Mouse (Mus musculus) left cerebral cortex, postnatal 4 days (tissue): ENCODE data around the gene Erp27. TPM values are rescaled to one million over a fixed set of nuclear protein-coding genes. Genes with fewer than 3 reads are reported as not detected.
"Not testable (repeated sequence)": the region's sequence is repeated elsewhere in the genome, so short reads cannot be mapped to it uniquely, and the experiment has no call there.

Experiments
- DNase-seq: peaks from one replicate; pipeline ENCODE4 v3.0.0-alpha.2; 2022
- intact Hi-C: fragments of 180-260 bp; cut with DNase I; formaldehyde crosslinking; loops from one replicate; pipeline ENCODE4 v1.15.1; 2025
- total RNA-seq, 2 experiments: library from RNA; stranded (reverse); gene quantifications; 2 replicates each; pipeline ENCODE4 v1.2.3; 2021

The Erp27 gene
- total RNA-seq, 2 experiments from 2014 or later: 0.56 to 0.64 TPM

DNA sequence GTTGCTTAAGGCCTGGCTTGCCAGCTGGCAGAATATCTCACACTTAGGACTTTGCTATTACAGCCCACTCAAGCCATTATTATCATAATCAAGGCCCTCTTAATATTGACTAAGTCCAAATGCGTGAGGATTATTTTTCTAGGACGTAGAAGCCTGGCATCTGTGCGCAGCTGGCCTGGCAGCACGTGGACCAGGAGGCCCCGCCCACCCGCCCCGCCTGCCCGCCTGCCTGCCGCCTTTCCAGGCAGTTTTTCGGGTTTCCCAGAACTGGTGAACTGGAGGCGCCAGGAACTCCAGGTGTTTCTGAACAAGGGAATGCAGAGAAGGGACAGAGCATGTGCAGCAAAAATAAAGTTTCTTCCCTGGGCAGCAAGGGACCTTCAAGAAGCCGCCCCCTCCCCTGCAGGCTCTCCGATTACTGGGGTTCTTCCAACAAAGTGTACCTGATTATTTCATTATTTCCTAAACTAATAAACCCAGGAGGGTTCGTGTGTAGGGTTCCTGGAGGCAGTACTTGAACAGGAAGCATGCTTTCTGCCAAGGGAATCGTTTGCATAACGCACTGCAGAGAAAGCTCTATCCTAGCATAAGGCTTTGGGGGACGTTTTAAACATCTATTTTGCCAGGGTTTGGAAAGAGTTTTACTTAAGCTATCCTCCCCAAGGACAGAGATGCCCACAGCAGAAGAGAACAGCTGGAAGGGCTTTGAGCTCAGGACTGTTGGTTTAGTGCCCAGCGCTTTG is 8.4 kb downstream of the Erp27 start:
- intact Hi-C loops: no loop called here
- DNase-seq: no peak

GRCm38 (mm10) chr6:136912751-136913265 is 9.2 kb downstream of the Erp27 start:
- no peak for DNase-seq
- intact Hi-C loops: no loop called here

- DNase-seq: no peak
- intact Hi-C loops: no loop called here
Measured at GRCm38 (mm10) chr6:136910247-136910890, 11.6 kb downstream of the Erp27 start.

DNA sequence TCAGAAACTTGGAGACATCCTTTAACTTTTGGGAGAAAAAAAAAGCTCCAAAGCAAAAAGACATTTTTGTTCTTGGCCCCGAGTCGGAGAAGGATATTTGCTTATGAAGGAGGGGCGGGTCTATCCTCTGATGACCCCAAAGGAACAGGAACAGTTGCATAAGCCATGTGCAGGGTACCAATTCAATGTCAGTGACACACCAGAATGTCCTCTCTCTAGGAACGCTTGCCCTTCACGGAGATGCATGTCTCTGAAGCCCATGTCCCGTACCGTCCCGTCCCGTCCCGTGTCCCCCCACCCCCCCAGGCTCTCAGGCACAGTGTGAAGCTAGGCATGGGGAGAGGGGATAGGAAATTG is 15.1 kb downstream of the Erp27 start:
- intact Hi-C loops: no loop called here
- DNase-seq: no peak

GRCm38 (mm10) chr6:136906283-136906936 is 15.6 kb downstream of the Erp27 start:
- no peak for DNase-seq
- intact Hi-C loops: no loop called here

DNA sequence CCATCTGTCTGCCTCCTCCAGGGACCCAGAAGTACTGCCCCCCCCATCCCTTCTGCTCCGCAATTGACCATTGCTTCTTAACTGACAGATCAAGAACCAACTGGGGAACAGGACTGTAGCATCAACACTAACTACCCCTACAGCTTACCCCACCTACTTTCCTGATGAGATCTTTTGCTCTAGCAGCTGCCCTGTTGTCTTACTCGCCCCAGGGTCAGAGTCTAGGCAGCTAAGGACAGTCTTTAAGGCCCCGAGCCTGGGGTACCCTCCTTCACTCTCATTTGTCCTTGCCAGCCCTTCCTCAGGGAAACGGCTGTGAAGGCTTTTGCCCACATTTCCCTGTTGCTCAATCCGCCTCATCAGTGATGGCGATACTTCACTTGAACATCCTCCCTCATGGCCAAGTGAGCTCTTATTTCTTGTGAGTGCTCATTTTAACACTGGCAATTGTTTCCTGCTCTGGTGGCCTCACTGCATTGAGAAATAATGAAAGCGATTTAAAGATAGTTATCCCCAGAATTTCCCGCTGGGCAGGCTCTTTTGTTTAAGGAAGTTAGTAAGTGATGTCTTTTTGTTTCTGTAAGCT is 18.0 kb downstream of the Erp27 start:
- DNase-seq: no peak
- intact Hi-C loops: no loop called here

- no peak for DNase-seq
- intact Hi-C loops: no loop called here
Measured at GRCm38 (mm10) chr6:136902527-136902926, 19.5 kb downstream of the Erp27 start.

GRCm38 (mm10) chr6:136901010-136901409 is 21.0 kb downstream of the Erp27 start:
- intact Hi-C loops: no loop called here
- no peak for DNase-seq

DNA sequence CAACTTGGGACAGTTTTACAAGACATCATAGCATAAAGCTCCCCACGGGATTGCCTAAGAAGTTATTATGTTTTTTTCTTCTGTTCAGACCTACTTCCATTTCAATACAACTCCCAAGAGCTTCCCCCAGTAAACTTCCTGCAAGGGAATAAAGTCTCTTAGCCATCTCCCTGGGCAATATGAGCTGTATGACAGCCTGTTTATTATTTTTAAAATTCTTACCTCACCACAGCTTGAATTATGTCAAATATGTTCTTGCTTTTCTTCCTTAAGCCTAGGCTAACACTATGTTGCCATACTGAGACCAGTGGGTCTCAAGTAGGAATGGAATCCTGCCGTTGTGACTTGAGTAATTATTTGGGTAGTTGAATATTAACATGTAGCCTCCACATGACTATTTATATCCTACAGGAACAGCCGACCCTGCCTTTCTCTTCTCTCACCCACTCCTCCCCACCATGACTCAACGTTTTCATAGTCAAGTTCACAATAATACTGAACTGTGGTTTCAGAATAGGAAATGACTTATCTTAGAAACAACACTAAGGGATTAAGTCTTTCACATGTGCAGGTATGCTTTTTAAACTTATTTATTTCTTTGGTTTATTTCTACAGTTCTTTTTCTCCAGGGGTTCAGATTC is 21.5 kb downstream of the Erp27 start:
- intact Hi-C loops: no loop called here
- DNase-seq: no peak

DNA sequence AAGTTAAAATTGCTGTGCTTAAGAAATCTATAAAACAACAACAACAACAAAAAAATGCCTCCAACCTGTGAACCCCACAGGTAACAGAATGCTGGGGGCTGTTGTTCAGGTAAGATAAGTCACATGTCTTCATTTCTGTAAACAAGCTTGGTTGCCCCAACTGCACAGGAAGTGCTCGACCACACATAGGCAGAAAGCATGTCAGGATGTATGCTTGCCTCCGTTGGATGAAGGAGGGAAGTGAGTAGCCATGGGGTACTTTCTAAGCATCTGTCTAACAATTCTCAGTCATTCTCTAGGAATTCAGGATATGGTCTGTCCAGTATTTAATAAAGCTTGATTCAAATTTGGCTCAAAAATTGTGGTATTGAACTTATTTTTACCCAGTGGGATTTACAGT is 23.0 kb downstream of the Erp27 start:
- no peak for DNase-seq
- intact Hi-C loops: no loop called here

GRCm38 (mm10) chr6:136898222-136898621 is 23.8 kb downstream of the Erp27 start:
- intact Hi-C loops: no loop called here
- no peak for DNase-seq

GRCm38 (mm10) chr6:136897789-136898188 is 24.2 kb downstream of the Erp27 start:
- DNase-seq: no peak
- intact Hi-C loops: no loop called here

- intact Hi-C loops: no loop called here
- DNase-seq: no peak
Measured at GRCm38 (mm10) chr6:136894532-136895339, 27.2 kb downstream of the Erp27 start.

DNA sequence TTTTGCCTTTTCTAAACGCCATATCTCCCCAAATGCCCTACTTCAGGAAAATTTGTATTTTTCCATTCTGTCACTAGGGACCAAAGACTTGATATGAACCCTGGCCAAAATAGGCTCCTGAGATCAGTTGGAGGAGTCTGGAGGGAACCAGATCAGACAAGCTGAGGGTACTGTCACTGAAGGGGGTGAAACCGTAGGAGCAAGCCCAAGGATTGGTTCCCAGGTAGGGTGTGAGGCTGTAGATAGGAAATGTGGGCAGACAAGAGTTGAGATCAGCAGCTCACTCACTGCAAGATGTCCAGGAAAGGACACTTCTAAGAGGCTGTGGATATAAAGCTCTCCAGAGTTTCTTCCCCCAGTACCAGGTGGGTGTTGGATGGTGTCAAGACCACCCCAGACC is 30.0 kb downstream of the Erp27 start:
- intact Hi-C loops: no loop called here
- no peak for DNase-seq

- no peak for DNase-seq
- intact Hi-C loops: no loop called here
Measured at GRCm38 (mm10) chr6:136889554-136889953, 32.4 kb downstream of the Erp27 start.

- no peak for DNase-seq
Measured at GRCm38 (mm10) chr6:136889067-136889466, 32.9 kb downstream of the Erp27 start.

GRCm38 (mm10) chr6:136887854-136888253 is 34.1 kb downstream of the Erp27 start:
- DNase-seq: no peak

More at GRCm38 (mm10) chr6:136889067-136889466, 32.9 kb downstream of the Erp27 start:
- intact Hi-C loops: no loop called here

DNA sequence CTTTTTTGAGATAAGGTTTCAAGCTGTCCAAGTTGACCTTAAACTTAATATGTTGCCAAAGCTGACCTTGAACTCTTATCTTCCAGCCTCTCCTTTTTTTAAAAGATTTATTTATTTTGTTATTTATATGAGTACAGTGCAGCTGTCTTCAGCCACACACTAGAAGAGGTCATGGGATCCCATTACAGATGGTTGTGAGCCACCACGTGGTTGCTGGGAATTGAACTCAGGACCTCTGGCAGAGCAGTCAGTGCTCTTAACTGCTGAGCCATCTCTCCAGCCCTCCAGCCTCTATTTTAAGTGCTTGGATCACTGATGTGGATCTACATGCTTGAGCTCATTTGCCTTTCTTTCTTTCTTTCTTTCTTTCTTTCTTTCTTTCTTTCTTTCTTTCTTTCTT is 37.2 kb downstream of the Erp27 start:
- intact Hi-C loops: loop anchor here (5.0 kb wide), 1 partner anchor 33 kb away; no protein-coding TSS in a partner anchor

More at GRCm38 (mm10) chr6:136887854-136888253, 34.1 kb downstream of the Erp27 start:
- intact Hi-C loops: no loop called here

GRCm38 (mm10) chr6:136883961-136884360 is 38.0 kb downstream of the Erp27 start:
- no peak for DNase-seq
- intact Hi-C loops: loop anchor here (5.0 kb wide), 1 partner anchor 33 kb away; no protein-coding TSS in a partner anchor

More for the DNA sequence above, 37.2 kb downstream of the Erp27 start:
- DNase-seq: not testable (repeated sequence)
